Mouse (Mus musculus) limb, embryonic 11.5 days (tissue): ENCODE measurements around the gene Zscan2. TPM values are rescaled to one million over a fixed set of nuclear protein-coding genes. Genes with fewer than 3 reads are reported as not detected.

Source experiments
- ATAC-seq: fragments of 200-750 bp; cut with Nextera tagmentation; 2 replicates; pipeline ENCODE4 v1.8.0; 2017; ENCODE audit warnings: low read depth; ENCODE audit not compliant: insufficient number of reproducible peaks, low FRiP score, low TSS enrichment
- DNase-seq: peaks from one replicate; pipeline ENCODE4 v3.0.0-alpha.2; 2015; ENCODE audit warnings: low spot score
- H3K27ac ChIP-seq: fragments of 300-500 bp; sonication (generic); replicated peaks from 2 replicates; pipeline ENCODE4 v1.5.1; 2014; ENCODE audit warnings: low read depth, mild to moderate bottlenecking, low read length
- H3K27me3 ChIP-seq: fragments of 300-500 bp; sonication (generic); 2 replicates; pipeline ENCODE4 v1.6.1; 2014; ENCODE audit warnings: mild to moderate bottlenecking, low read length, mixed read lengths; ENCODE audit not compliant: control insufficient read depth, insufficient read depth
- H3K36me3 ChIP-seq: fragments of 300-500 bp; sonication (generic); 2 replicates; pipeline ENCODE4 v1.6.1; 2014; ENCODE audit warnings: mild to moderate bottlenecking, low read length, moderate library complexity, mixed read lengths; ENCODE audit not compliant: control insufficient read depth, insufficient read depth
- H3K4me1 ChIP-seq: fragments of 300-500 bp; sonication (generic); 2 replicates; pipeline ENCODE4 v1.6.1; 2014; ENCODE audit warnings: low read length, mixed read lengths; ENCODE audit not compliant: control insufficient read depth, insufficient read depth
- H3K4me2 ChIP-seq: fragments of 300-500 bp; sonication (generic); 2 replicates; pipeline ENCODE4 v1.6.1; 2014; ENCODE audit warnings: low read depth, mild to moderate bottlenecking, moderate library complexity; ENCODE audit not compliant: severe bottlenecking
- H3K4me3 ChIP-seq: fragments of 300-500 bp; sonication (generic); 2 replicates; pipeline ENCODE4 v1.5.1; 2014; ENCODE audit warnings: low read depth, low read length
- H3K9ac ChIP-seq: fragments of 300-500 bp; sonication (generic); 2 replicates; pipeline ENCODE4 v1.6.1; 2014; ENCODE audit warnings: mild to moderate bottlenecking, low read length
- H3K9me3 ChIP-seq: fragments of 300-500 bp; sonication (generic); 2 replicates; pipeline ENCODE4 v1.6.1; 2016; ENCODE audit warnings: low read length; ENCODE audit not compliant: control insufficient read depth
- WGBS: fragments of 180-500 bp; shearing (Covaris S2); extraction: QIAGEN DNeasy Blood & Tissue Kit; methylation state at CpG from one replicate; pipeline ENCODE4 v1.1.7; 2014; 5-methylcytosine and 5-hydroxymethylcytosine counted together
- polyA plus RNA-seq: library from polyadenylated mRNA; unstranded; fragments of >200 nt; fragmentation: Nextera tagmentation; extraction: Ambion mirVana; gene quantifications from 2 replicates; pipeline ENCODE4 v1.2.1, GENCODE M21; 2014

Gene Zscan2
- polyA plus RNA-seq, 1 experiment from 2014 or later: 5.4 TPM

GRCm38 (mm10) chr7:80846709-80847108 lies 14.0 kb upstream of the Zscan2 start:
- H3K4me1 ChIP-seq: no peaks in the 10 kb centered on the region
- no peak overlapping the region for H3K4me3 ChIP-seq
- no peaks in the 10 kb centered on the region for H3K27me3 ChIP-seq
- DNase-seq (no peak), ATAC-seq (no peak)
- WGBS: 84% methylated on average over 5 of the region's 5 CpGs
- no peak overlapping the region for H3K9ac ChIP-seq
- H3K27ac ChIP-seq: no peak overlapping the region
- no peak overlapping the region for H3K4me2 ChIP-seq
- H3K36me3 ChIP-seq: no peaks in the 10 kb centered on the region
- H3K9me3 ChIP-seq: no peaks in the 10 kb centered on the region

DNA sequence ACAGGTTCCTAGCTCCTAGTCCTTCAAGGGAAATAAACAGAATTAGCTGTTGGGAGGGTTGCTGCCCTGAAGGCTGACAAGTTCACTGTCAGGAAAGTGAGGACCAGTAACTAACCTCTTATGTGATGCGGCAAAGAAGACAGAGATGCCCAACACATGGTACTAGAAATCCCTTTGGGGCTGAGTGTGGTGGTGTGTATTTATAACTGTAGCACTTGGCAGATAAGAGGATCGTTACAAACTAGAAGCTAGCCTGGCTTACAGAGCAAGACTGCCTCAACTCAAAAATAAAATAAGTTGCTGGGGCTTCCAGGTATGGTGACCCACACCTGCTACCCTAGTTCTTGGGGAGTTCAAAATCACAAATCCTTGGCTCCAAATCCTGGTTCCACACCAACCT lies 11.5 kb upstream of the Zscan2 start:
- Histone ChIP-seq H3K4me2 (no peak overlapping the region), H3K27ac (no peak overlapping the region), H3K4me3 (no peak overlapping the region), H3K4me1 (no peaks in the 10 kb centered on the region), H3K36me3 (no peaks in the 10 kb centered on the region), H3K27me3 (no peaks in the 10 kb centered on the region), H3K9me3 (no peaks in the 10 kb centered on the region), H3K9ac (no peak overlapping the region)
- 86% methylated on average over 2 of the region's 2 CpGs for WGBS
- DNase-seq (no peak), ATAC-seq (no peak)

DNA sequence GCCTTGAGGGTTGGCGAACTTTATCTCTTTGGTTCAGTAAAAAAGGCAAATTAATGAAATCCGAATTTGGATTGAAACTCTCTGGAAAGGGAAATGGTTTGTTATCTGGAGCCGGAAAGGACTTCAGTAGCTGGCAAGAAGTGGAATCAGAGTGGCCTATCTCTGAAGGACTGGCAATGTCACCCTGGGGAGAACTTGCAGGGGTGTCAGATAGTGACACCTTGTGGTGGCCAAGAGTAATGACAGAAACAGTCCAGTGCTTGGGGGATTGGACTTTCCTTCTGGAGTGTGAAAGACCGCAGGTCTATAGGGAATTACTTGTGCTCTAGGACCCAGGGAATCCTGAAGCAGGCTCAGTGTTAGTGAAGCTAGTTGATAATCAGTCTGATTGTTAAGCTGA lies 11.0 kb upstream of the Zscan2 start:
- no peak overlapping the region for H3K4me3 ChIP-seq
- DNase-seq (peak; percentile 45), ATAC-seq (no peak)
- 30% methylated on average over 4 of the region's 4 CpGs for WGBS
- no peaks in the 10 kb centered on the region for H3K36me3 ChIP-seq
- no peak overlapping the region for H3K4me2 ChIP-seq
- H3K9ac ChIP-seq: no peak overlapping the region
- H3K27ac ChIP-seq: no peak overlapping the region
- no peaks in the 10 kb centered on the region for H3K27me3 ChIP-seq
- H3K9me3 ChIP-seq: no peaks in the 10 kb centered on the region
- no peaks in the 10 kb centered on the region for H3K4me1 ChIP-seq

DNA sequence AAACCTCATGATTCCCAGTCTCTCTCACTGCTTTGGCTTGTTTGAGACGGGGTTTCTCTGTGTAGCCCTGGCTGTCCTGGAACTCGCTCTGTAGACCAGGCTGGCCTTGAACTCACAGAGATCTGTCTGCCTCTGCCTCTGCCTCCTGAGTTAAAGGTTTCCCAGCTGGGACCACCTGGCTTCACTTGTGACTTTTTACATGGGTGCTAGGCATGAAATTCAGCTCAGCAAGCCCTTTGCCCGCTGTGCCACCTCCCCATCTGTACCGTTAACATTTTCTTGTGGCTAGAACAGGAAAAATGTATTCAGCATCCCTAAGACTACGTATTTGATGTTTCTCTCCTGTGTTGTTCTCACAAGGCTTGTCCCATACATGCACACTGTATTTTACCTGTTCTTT lies 10.2 kb upstream of the Zscan2 start:
- DNase-seq (no peak), ATAC-seq (no peak)
- Histone ChIP-seq H3K4me1 (no peaks in the 10 kb centered on the region), H3K27me3 (no peaks in the 10 kb centered on the region), H3K4me3 (no peak overlapping the region), H3K9ac (no peak overlapping the region), H3K27ac (no peak overlapping the region), H3K36me3 (no peaks in the 10 kb centered on the region), H3K9me3 (no peaks in the 10 kb centered on the region), H3K4me2 (no peak overlapping the region)
- WGBS: 91% methylated on average over 5 of the region's 5 CpGs

DNA sequence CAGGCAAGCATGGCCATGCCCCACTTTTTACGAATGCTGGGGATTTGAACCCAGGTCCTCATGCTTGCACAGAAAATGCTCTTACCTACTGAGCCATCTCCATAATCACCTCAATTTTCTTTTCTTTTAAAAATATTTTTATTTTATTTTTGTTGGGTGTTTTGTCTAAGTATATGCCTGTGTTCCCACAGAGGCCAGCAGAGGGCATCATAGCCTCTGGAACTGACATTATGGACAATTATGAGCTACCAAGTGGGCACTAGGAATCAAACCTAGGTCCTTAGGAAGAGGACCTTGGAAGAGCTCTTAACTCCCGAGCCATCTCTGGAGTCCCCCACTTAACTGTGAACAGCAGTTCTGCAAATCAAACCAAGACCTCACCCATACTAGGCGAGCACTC lies 7.5 kb upstream of the Zscan2 start:
- no peaks in the 10 kb centered on the region for H3K4me1 ChIP-seq
- no peak overlapping the region for H3K4me3 ChIP-seq
- H3K27ac ChIP-seq: no peak overlapping the region
- DNase-seq (no peak), ATAC-seq (no peak)
- 94% methylated on average over 3 of the region's 3 CpGs for WGBS
- no peak overlapping the region for H3K4me2 ChIP-seq
- H3K9me3 ChIP-seq: no peaks in the 10 kb centered on the region
- no peaks in the 10 kb centered on the region for H3K36me3 ChIP-seq
- no peak overlapping the region for H3K9ac ChIP-seq
- H3K27me3 ChIP-seq: no peaks in the 10 kb centered on the region

DNA sequence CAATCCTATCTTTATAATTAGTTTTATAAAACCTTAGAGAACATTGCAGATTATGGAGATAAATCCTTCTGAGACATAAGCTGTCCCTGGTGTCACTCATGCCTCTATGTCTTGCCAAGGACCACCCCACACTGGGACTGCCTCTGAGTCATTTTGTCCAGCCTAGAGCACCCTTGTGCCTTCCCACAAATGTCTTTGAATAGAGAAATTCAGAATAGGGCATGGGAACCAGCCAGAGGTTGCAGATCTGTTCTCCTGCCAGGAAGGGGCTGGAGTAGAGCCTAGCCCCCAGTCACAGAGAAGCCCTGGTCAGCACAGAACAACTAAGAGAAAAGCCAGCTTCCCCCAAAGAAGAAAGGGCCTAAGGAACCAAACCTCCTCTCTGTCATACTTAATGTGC lies 5.4 kb upstream of the Zscan2 start:
- Histone ChIP-seq H3K4me2 (no peak overlapping the region), H3K9ac (no peak overlapping the region), H3K9me3 (no peaks in the 10 kb centered on the region), H3K4me3 (no peak overlapping the region), H3K27ac (no peak overlapping the region), H3K4me1 (no peaks in the 10 kb centered on the region), H3K27me3 (no peaks in the 10 kb centered on the region), H3K36me3 (no peaks in the 10 kb centered on the region)
- DNase-seq (no peak), ATAC-seq (no peak)

DNA sequence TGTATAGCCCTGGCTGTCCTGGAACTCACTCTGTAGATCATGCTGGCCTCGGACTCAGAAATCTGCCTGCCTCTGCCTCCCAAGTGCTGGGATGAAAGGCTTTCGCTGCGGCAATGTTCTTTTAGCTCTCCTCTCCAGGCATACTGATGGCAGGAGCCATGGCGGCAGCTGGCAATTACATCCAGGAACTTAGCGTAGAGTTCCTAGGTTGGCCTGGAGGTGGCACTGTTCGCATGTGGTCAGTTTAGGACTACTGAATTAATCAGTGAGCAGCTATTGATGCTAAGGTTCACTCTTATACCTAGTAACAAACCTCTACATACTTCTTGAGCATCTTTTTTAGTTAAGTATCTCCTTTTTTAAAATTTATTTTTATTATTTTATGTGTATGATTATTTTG lies 3.5 kb upstream of the Zscan2 start:
- ATAC-seq (no peak), DNase-seq (peak; percentile 84)
- H3K4me3 ChIP-seq: no peak overlapping the region
- no peak overlapping the region for H3K4me2 ChIP-seq
- H3K4me1 ChIP-seq: peaks cover 3% of the 10 kb centered on the region; the same call in 1 of the 2 replicates
- H3K27ac ChIP-seq: no peak overlapping the region
- H3K9me3 ChIP-seq: no peaks in the 10 kb centered on the region
- H3K36me3 ChIP-seq: no peaks in the 10 kb centered on the region
- H3K27me3 ChIP-seq: no peaks in the 10 kb centered on the region
- no peak overlapping the region for H3K9ac ChIP-seq
- WGBS: 29% methylated on average over 6 of the region's 6 CpGs

DNA sequence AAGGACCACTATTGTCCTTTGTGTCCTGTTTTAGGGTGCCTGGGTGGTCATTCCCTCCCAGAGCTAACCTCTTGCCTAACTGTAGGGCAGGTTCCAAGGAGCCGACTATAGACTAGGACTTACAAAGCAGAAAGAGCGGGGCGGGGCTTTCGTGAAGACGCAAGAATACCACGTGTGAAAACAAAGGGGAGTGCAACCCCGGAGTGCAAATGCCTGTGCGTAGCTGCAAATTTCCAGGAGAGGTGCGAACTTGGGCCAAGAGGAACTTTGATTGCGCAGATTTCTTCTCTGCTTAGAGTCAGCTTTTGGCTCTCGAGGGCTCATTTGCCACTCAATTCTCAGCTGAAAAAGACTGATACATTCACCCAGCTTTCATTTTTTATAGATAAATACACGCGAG lies 493 bp upstream of the Zscan2 start:
- no peaks in the 10 kb centered on the region for H3K27me3 ChIP-seq
- H3K9ac ChIP-seq: peak overlapping the region; percentile 99
- H3K4me2 ChIP-seq: peak overlapping the region; percentile 80
- DNase-seq (peak; percentile 80), ATAC-seq (peak; percentile 63; the same call in 1 of the 2 replicates)
- no peaks in the 10 kb centered on the region for H3K9me3 ChIP-seq
- H3K4me3 ChIP-seq: peak overlapping the region; percentile 90
- peaks cover 8% of the 10 kb centered on the region for H3K36me3 ChIP-seq
- no peak overlapping the region for H3K27ac ChIP-seq
- 2% methylated on average over 13 of the region's 13 CpGs for WGBS
- peaks cover 3% of the 10 kb centered on the region; the same call in 1 of the 2 replicates for H3K4me1 ChIP-seq

- no peak for ATAC-seq
- WGBS: 89% methylated on average over 2 of the region's 2 CpGs
- peaks cover 18% of the 10 kb centered on the region for H3K36me3 ChIP-seq
- no peak overlapping the region for H3K27ac ChIP-seq
- no peak overlapping the region for H3K9ac ChIP-seq
- H3K4me1 ChIP-seq: peaks cover 3% of the 10 kb centered on the region; the same call in 1 of the 2 replicates
- DNase-seq: no peak
- H3K27me3 ChIP-seq: no peaks in the 10 kb centered on the region
- no peak overlapping the region for H3K4me3 ChIP-seq
- H3K9me3 ChIP-seq: no peaks in the 10 kb centered on the region
- no peak overlapping the region for H3K4me2 ChIP-seq
Measured at GRCm38 (mm10) chr7:80862475-80862874, 1.8 kb downstream of the Zscan2 start.
